Mouse (Mus musculus): Measurements from ENCODE around the gene B4galnt2. TPM values are rescaled to one million over a fixed set of nuclear protein-coding genes. Genes with fewer than 3 reads are reported as not detected.

Gene B4galnt2
- polyA plus RNA-seq (2014; fragmentation: Nextera tagmentation; extraction: Ambion mirVana), result 0.11 TPM in 1 of 2 replicates, not detected in the other

DNA sequence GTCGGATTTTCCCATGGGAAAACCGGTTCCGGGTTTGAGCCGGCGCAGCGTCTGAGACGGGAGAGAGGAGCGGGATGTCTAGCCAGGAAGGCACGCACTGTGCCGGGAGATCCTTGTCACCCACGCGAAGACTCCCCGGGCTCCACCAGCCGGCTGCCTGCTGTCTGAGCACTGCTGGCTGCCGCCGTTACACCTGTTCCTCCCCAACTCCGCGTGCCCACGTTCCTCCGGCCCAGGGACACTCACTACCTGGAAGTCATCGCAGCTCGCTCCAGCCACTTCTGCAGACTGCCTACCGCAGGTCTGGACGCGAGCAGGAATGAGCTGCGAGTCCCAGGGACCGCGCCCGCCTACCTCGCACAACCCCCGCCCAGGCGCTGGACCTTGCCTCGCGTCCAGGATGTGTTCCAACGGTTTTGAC is at the start of gene B4galnt2:
Gene B4galnt2, minus strand, starts transcription at position 321 of the 421 bp plus-strand sequence.
- WGBS, result 1% methylated on average over 35 of the region's 35 CpGs
- H3K9ac ChIP-seq (ENCODE audit: low read length), result 0 out of 2 replicates have a peak within 1 kb of the TSS, but pooled peaks have one; percentile 30

DNA sequence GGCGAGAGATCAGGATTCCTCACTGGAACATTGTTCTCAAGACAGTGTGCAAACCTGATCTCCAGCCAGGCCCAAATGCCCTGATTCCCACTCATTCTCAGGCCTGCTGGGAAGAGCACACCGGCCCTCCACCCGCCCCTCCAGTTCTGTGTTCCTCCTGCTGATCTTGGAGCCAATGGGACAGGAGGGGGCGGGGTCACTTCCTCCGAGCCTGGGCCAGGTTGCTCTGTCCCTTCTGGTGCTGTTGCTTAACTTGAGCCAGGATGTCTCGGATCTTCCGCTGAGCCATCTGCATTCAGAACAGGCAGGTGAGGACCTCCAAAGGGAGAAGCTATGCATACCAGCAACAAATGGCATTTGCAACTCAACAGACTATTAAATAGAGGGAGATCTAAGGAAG is 48.6 kb upstream of the B4galnt2 start:
- Histone ChIP-seq H3K27me3 (ENCODE audit: control insufficient read depth, insufficient read depth, low read length) (no peaks in the 10 kb centered on the region), H3K9ac (ENCODE audit: low read length) (no peak overlapping the region), H3K9me3 (ENCODE audit: control insufficient read depth, low read length) (no peaks in the 10 kb centered on the region), H3K4me1 (ENCODE audit: control insufficient read depth in 2 of 2, insufficient read depth in 2 of 2, low read length in 2 of 2) (no peaks in the 10 kb centered on the region), H3K4me2 (ENCODE audit: low read length) (no peak overlapping the region), H3K36me3 (ENCODE audit: control insufficient read depth, insufficient read depth, low read length) (peaks cover 91% of the 10 kb centered on the region), H3K27ac (replicated peaks in 1 of 2; ENCODE audit: control insufficient read depth in 1 of 2, insufficient read depth in 1 of 2, low read depth in 2 of 2, low read length in 2 of 2) (no peak overlapping the region), H3K4me3 (ENCODE audit: control insufficient read depth in 1 of 2, insufficient read depth in 1 of 2, low read depth in 1 of 2, low read length in 2 of 2) (no peak overlapping the region)
- 76% methylated on average over 7 of the region's 7 CpGs for WGBS
- ATAC-seq (ENCODE audit: insufficient number of reproducible peaks, insufficient read depth, low FRiP score, low read depth), result no peak

More for the DNA sequence above, at the start of gene B4galnt2:
- Histone ChIP-seq H3K4me3 (ENCODE audit: control insufficient read depth in 1 of 2, insufficient read depth in 1 of 2, low read depth in 1 of 2, low read length in 2 of 2) (peak within 1 kb of the TSS; percentile 18 to 29), H3K36me3 (ENCODE audit: control insufficient read depth, insufficient read depth, low read length) (no peaks in the 10 kb centered on the region), H3K27me3 (ENCODE audit: control insufficient read depth, insufficient read depth, low read length) (peaks cover 63% of the 10 kb centered on the region), H3K4me1 (ENCODE audit: control insufficient read depth in 2 of 2, insufficient read depth in 2 of 2, low read length in 2 of 2) (peaks cover 11 to 18% of the 10 kb centered on the region in 2 experiments), H3K27ac (replicated peaks in 1 of 2; ENCODE audit: control insufficient read depth in 1 of 2, insufficient read depth in 1 of 2, low read depth in 2 of 2, low read length in 2 of 2) (no peak within 1 kb of the TSS), H3K4me2 (ENCODE audit: low read length) (peak within 1 kb of the TSS; percentile 65), H3K9me3 (ENCODE audit: control insufficient read depth, low read length) (no peaks in the 10 kb centered on the region)
- ATAC-seq (ENCODE audit: insufficient number of reproducible peaks, insufficient read depth, low FRiP score, low read depth), result no peak

GRCm38 (mm10) chr11:95959152-95959551 is 44.5 kb upstream of the B4galnt2 start:
- H3K4me1 ChIP-seq (ENCODE audit: control insufficient read depth in 2 of 2, insufficient read depth in 2 of 2, low read length in 2 of 2), result no peaks in the 10 kb centered on the region
- H3K27ac ChIP-seq (replicated peaks in 1 of 2; ENCODE audit: control insufficient read depth in 1 of 2, insufficient read depth in 1 of 2, low read depth in 2 of 2, low read length in 2 of 2), result no peak overlapping the region
- no peak for ATAC-seq (ENCODE audit: insufficient number of reproducible peaks, insufficient read depth, low FRiP score, low read depth)
- no peak overlapping the region for H3K4me2 ChIP-seq (ENCODE audit: low read length)
- H3K4me3 ChIP-seq (ENCODE audit: control insufficient read depth in 1 of 2, insufficient read depth in 1 of 2, low read depth in 1 of 2, low read length in 2 of 2), result no peak overlapping the region
- H3K9ac ChIP-seq (ENCODE audit: low read length), result no peak overlapping the region
- WGBS, result 69% methylated on average over 6 of the region's 6 CpGs
- no peaks in the 10 kb centered on the region for H3K27me3 ChIP-seq (ENCODE audit: control insufficient read depth, insufficient read depth, low read length)
- peaks cover 50% of the 10 kb centered on the region for H3K36me3 ChIP-seq (ENCODE audit: control insufficient read depth, insufficient read depth, low read length)
- no peaks in the 10 kb centered on the region for H3K9me3 ChIP-seq (ENCODE audit: control insufficient read depth, low read length)

DNA sequence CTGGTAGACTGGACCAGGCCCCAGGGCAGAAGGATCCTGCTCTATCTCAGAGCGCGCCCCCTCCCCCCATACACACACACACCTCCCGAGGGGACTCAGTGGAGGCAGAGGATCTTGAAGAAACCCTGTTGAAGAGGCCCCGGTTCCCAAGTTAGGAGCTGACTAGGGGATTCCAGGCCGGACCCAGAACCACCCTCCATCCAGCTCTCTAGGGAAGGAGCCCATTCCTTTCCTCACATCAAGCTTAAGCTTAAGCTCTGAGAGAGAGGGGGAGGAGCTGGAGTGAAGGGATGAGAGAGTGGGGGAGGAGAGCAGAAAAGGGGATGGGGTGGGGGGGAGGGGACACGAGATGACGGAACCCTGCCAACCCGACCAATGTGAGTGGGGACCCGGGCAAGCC is 43.6 kb upstream of the B4galnt2 start:
- Histone ChIP-seq H3K9ac (ENCODE audit: low read length) (no peak overlapping the region), H3K36me3 (ENCODE audit: control insufficient read depth, insufficient read depth, low read length) (peaks cover 41% of the 10 kb centered on the region), H3K9me3 (ENCODE audit: control insufficient read depth, low read length) (no peaks in the 10 kb centered on the region), H3K4me2 (ENCODE audit: low read length) (no peak overlapping the region), H3K27ac (replicated peaks in 1 of 2; ENCODE audit: control insufficient read depth in 1 of 2, insufficient read depth in 1 of 2, low read depth in 2 of 2, low read length in 2 of 2) (no peak overlapping the region), H3K27me3 (ENCODE audit: control insufficient read depth, insufficient read depth, low read length) (no peaks in the 10 kb centered on the region), H3K4me1 (ENCODE audit: control insufficient read depth in 2 of 2, insufficient read depth in 2 of 2, low read length in 2 of 2) (no peaks in the 10 kb centered on the region), H3K4me3 (ENCODE audit: control insufficient read depth in 1 of 2, insufficient read depth in 1 of 2, low read depth in 1 of 2, low read length in 2 of 2) (no peak overlapping the region)
- WGBS, result 55% methylated on average over 9 of the region's 9 CpGs
- ATAC-seq (ENCODE audit: insufficient number of reproducible peaks, insufficient read depth, low FRiP score, low read depth), result no peak

DNA sequence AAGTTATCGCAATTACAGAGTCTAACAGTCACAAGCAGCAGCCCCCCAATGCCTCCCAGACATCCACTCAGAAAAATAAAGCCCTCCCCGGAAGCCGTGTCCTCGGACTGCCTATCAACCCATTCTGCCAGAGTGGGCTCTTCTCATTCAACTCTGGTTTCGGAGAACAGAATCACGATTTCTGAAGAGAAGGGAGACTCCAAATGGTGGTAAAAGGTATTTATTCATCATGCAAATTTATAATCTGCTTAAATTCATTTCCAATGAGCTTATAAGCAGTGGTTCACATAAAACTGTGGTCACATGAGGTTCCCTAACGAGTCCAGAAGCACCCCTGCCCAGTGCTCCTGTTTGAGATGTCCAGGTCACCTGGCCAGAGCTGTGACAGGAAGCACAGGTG is 42.7 kb upstream of the B4galnt2 start:
- H3K9me3 ChIP-seq (ENCODE audit: control insufficient read depth, low read length), result no peaks in the 10 kb centered on the region
- H3K4me2 ChIP-seq (ENCODE audit: low read length), result no peak overlapping the region
- H3K27ac ChIP-seq (replicated peaks in 1 of 2; ENCODE audit: control insufficient read depth in 1 of 2, insufficient read depth in 1 of 2, low read depth in 2 of 2, low read length in 2 of 2), result no peak overlapping the region
- H3K9ac ChIP-seq (ENCODE audit: low read length), result no peak overlapping the region
- H3K4me3 ChIP-seq (ENCODE audit: control insufficient read depth in 1 of 2, insufficient read depth in 1 of 2, low read depth in 1 of 2, low read length in 2 of 2), result no peak overlapping the region
- no peak for ATAC-seq (ENCODE audit: insufficient number of reproducible peaks, insufficient read depth, low FRiP score, low read depth)
- no peaks in the 10 kb centered on the region for H3K27me3 ChIP-seq (ENCODE audit: control insufficient read depth, insufficient read depth, low read length)
- H3K36me3 ChIP-seq (ENCODE audit: control insufficient read depth, insufficient read depth, low read length), result peaks cover 32% of the 10 kb centered on the region
- WGBS, result 80% methylated on average over 7 of the region's 7 CpGs
- no peaks in the 10 kb centered on the region for H3K4me1 ChIP-seq (ENCODE audit: control insufficient read depth in 2 of 2, insufficient read depth in 2 of 2, low read length in 2 of 2)

DNA sequence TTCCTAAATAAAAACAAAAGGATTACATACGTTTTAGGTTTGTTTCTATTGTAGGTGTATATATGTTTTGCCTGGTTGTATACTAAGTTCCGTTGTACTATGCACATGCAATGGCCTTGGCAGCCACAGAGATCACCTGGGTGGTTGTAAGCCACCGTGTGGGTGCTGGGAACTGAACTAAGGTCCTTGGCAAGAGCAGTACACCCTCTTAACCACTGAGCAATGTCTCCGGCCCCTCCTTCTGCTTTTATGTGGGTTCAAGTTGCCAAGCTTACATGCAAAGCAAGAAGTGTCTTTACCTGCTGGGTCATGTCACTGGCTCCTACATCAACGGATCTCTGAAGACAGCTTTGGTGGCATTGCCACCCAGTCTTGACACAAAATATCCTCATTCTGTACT is 38.6 kb upstream of the B4galnt2 start:
- ATAC-seq (ENCODE audit: insufficient number of reproducible peaks, insufficient read depth, low FRiP score, low read depth), result no peak

DNA sequence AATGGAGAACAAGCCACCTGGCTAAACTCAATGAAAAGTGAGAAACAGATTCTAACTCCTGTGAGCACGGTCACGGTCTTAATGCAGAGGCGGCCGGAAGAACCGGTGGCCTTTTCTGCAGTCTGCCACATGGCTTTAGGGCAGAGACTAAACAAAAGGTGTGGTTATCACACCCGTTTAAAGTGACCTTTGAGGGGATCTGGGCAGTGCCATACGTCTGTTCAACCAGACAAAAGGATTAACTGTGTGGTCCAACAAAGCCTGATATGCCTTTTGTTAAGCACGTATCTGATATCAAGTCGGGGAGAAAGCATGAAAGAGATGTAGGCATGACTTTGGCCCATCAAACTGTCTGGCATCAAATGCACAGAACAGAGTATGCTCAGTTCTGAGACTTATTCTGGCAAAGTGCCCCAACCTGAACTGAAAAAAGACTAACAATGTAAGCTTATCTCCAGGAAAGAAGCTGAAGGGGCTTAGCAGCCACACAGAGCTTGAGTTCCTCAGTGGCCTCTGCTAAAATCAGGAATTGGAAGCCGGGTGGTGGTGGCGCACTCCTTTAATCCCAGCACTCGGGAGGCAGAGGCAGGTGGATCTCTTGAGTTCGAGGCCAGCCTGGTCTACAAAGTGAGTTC is 31.3 kb upstream of the B4galnt2 start:
- Histone ChIP-seq H3K27ac (replicated peaks in 1 of 2; ENCODE audit: control insufficient read depth in 1 of 2, insufficient read depth in 1 of 2, low read depth in 2 of 2, low read length in 2 of 2) (no peak overlapping the region), H3K36me3 (ENCODE audit: control insufficient read depth, insufficient read depth, low read length) (no peaks in the 10 kb centered on the region), H3K4me2 (ENCODE audit: low read length) (no peak overlapping the region), H3K4me1 (ENCODE audit: control insufficient read depth in 2 of 2, insufficient read depth in 2 of 2, low read length in 2 of 2) (0 out of 4 replicates have a peak, but pooled peaks cover 0 to 2% of the 10 kb centered on the region in 2 experiments), H3K27me3 (ENCODE audit: control insufficient read depth, insufficient read depth, low read length) (no peaks in the 10 kb centered on the region), H3K9ac (ENCODE audit: low read length) (no peak overlapping the region), H3K9me3 (ENCODE audit: control insufficient read depth, low read length) (no peaks in the 10 kb centered on the region), H3K4me3 (ENCODE audit: control insufficient read depth in 1 of 2, insufficient read depth in 1 of 2, low read depth in 1 of 2, low read length in 2 of 2) (no peak overlapping the region)
- WGBS, result 59% methylated on average over 13 of the region's 13 CpGs
- ATAC-seq (ENCODE audit: insufficient number of reproducible peaks, insufficient read depth, low FRiP score, low read depth), result no peak

More for the DNA sequence above, 38.6 kb upstream of the B4galnt2 start:
- H3K27ac ChIP-seq (replicated peaks in 1 of 2; ENCODE audit: control insufficient read depth in 1 of 2, insufficient read depth in 1 of 2, low read depth in 2 of 2, low read length in 2 of 2), result no peak overlapping the region
- no peaks in the 10 kb centered on the region for H3K4me1 ChIP-seq (ENCODE audit: control insufficient read depth in 2 of 2, insufficient read depth in 2 of 2, low read length in 2 of 2)
- H3K27me3 ChIP-seq (ENCODE audit: control insufficient read depth, insufficient read depth, low read length), result no peaks in the 10 kb centered on the region
- H3K9me3 ChIP-seq (ENCODE audit: control insufficient read depth, low read length), result no peaks in the 10 kb centered on the region
- H3K4me2 ChIP-seq (ENCODE audit: low read length), result no peak overlapping the region
- WGBS, result 84% methylated on average over 5 of the region's 5 CpGs
- H3K4me3 ChIP-seq (ENCODE audit: control insufficient read depth in 1 of 2, insufficient read depth in 1 of 2, low read depth in 1 of 2, low read length in 2 of 2), result no peak overlapping the region
- H3K36me3 ChIP-seq (ENCODE audit: control insufficient read depth, insufficient read depth, low read length), result no peaks in the 10 kb centered on the region
- no peak overlapping the region for H3K9ac ChIP-seq (ENCODE audit: low read length)

All from heart, embryonic 14.5 days (tissue).